Mouse (Mus musculus) heart, embryonic 14.5 days (tissue): Measurements from ENCODE around the gene Sec23b. TPM values are rescaled to one million over a fixed set of nuclear protein-coding genes. Genes with fewer than 3 reads are reported as not detected.

Source experiments
- ATAC-seq: fragments of 200-750 bp; cut with Nextera tagmentation; 2 replicates; pipeline ENCODE4 v1.8.0; 2017; ENCODE audit warnings: low read depth, moderate TSS enrichment; ENCODE audit not compliant: insufficient number of reproducible peaks, insufficient read depth, low FRiP score
- H3K27ac ChIP-seq, 2 experiments: fragments of 200-500 bp in 1 of 2; fragments of 300-500 bp in 1 of 2; sonication (generic) in 1 of 2; replicated peaks in 1 of 2; 2 replicates each; pipeline ENCODE4 v1.5.1; 2012 to 2014; ENCODE audit warnings: low read depth in 2 of 2, low read length in 2 of 2, control low read depth in 1 of 2, mild to moderate bottlenecking in 1 of 2, mixed read lengths in 1 of 2; ENCODE audit not compliant: control insufficient read depth in 1 of 2, insufficient read depth in 1 of 2
- H3K27me3 ChIP-seq: fragments of 300-500 bp; sonication (generic); 2 replicates; pipeline ENCODE4 v1.6.1; 2014; ENCODE audit warnings: mild to moderate bottlenecking, low read length, control low read depth; ENCODE audit not compliant: control insufficient read depth, insufficient read depth
- H3K36me3 ChIP-seq: fragments of 300-500 bp; sonication (generic); 2 replicates; pipeline ENCODE4 v1.6.1; 2014; ENCODE audit warnings: mild to moderate bottlenecking, control low read depth, low read length, mixed read lengths; ENCODE audit not compliant: control insufficient read depth, insufficient read depth
- H3K4me1 ChIP-seq, 2 experiments: fragments of 200-500 bp in 1 of 2; fragments of 300-500 bp in 1 of 2; sonication (generic) in 1 of 2; 2 replicates each; pipeline ENCODE4 v1.6.1; 2012 to 2014; ENCODE audit warnings: low read length in 2 of 2, control low read depth in 1 of 2, mixed read lengths in 1 of 2; ENCODE audit not compliant: control insufficient read depth in 2 of 2, insufficient read depth in 2 of 2
- H3K4me2 ChIP-seq: fragments of 300-500 bp; sonication (generic); 2 replicates; pipeline ENCODE4 v1.6.1; 2014; ENCODE audit warnings: mild to moderate bottlenecking, low read length
- H3K4me3 ChIP-seq, 2 experiments: fragments of 200-500 bp in 1 of 2; fragments of 300-500 bp in 1 of 2; sonication (generic) in 1 of 2; 2 replicates each; pipeline ENCODE4 v1.5.1; 2012 to 2014; ENCODE audit warnings: low read length in 2 of 2, mild to moderate bottlenecking in 2 of 2, control low read depth in 1 of 2, low read depth in 1 of 2, moderate library complexity in 1 of 2; ENCODE audit not compliant: control insufficient read depth in 1 of 2, insufficient read depth in 1 of 2
- H3K9ac ChIP-seq: fragments of 300-500 bp; sonication (generic); 2 replicates; pipeline ENCODE4 v1.6.1; 2014; ENCODE audit warnings: mild to moderate bottlenecking, low read length
- H3K9me3 ChIP-seq: fragments of 300-500 bp; sonication (generic); 2 replicates; pipeline ENCODE4 v1.6.1; 2016; ENCODE audit warnings: low read length, control low read depth; ENCODE audit not compliant: control insufficient read depth
- WGBS: fragments of 180-500 bp; shearing (Covaris S2); extraction: QIAGEN DNeasy Blood & Tissue Kit; methylation state at CpG from one replicate; pipeline ENCODE4 v1.1.7; 2014; 5-methylcytosine and 5-hydroxymethylcytosine counted together
- polyA plus RNA-seq: library from polyadenylated mRNA; unstranded; fragments of >200 nt; fragmentation: Nextera tagmentation; extraction: Ambion mirVana; gene quantifications from 2 replicates; pipeline ENCODE4 v1.2.1, GENCODE M21; 2014

The Sec23b gene
- polyA plus RNA-seq, 1 experiment from 2014 or later, result 39.5 TPM

- H3K9me3 ChIP-seq, result no peaks in the 10 kb centered on the region
- peaks cover 83% of the 10 kb centered on the region for H3K36me3 ChIP-seq
- WGBS, result 88% methylated on average over 4 of the region's 4 CpGs
- H3K4me3 ChIP-seq, result no peak overlapping the region
- no peak for ATAC-seq
- peaks cover 2 to 16% of the 10 kb centered on the region in 2 experiments for H3K4me1 ChIP-seq
- H3K27ac ChIP-seq, result no peak overlapping the region
- H3K27me3 ChIP-seq, result no peaks in the 10 kb centered on the region
- no peak overlapping the region for H3K4me2 ChIP-seq
- H3K9ac ChIP-seq, result no peak overlapping the region
Measured at GRCm38 (mm10) chr2:144541246-144541645, 14.8 kb upstream of the Sec23b start.

GRCm38 (mm10) chr2:144543670-144544069, 12.4 kb upstream of the Sec23b start:
- Histone ChIP-seq H3K27me3 (no peaks in the 10 kb centered on the region), H3K27ac (no peak overlapping the region), H3K9me3 (no peaks in the 10 kb centered on the region), H3K4me2 (no peak overlapping the region), H3K36me3 (peaks cover 77% of the 10 kb centered on the region), H3K4me3 (no peak overlapping the region), H3K4me1 (peaks cover 2 to 16% of the 10 kb centered on the region in 2 experiments), H3K9ac (no peak overlapping the region)
- no peak for ATAC-seq
- WGBS, result 65% methylated on average over 6 of the region's 6 CpGs

GRCm38 (mm10) chr2:144544630-144545029, 11.4 kb upstream of the Sec23b start:
- WGBS, result 45% methylated on average over 6 of the region's 6 CpGs
- peaks cover 2 to 16% of the 10 kb centered on the region in 2 experiments for H3K4me1 ChIP-seq
- peak overlapping the region; percentile 73 to 85 for H3K27ac ChIP-seq
- no peak overlapping the region for H3K9ac ChIP-seq
- H3K4me2 ChIP-seq, result 0 out of 2 replicates have a peak overlapping the region, but pooled peaks have one; percentile 6
- H3K9me3 ChIP-seq, result no peaks in the 10 kb centered on the region
- no peaks in the 10 kb centered on the region for H3K27me3 ChIP-seq
- peak; percentile 73 for ATAC-seq
- H3K36me3 ChIP-seq, result peaks cover 68% of the 10 kb centered on the region
- H3K4me3 ChIP-seq, result no peak overlapping the region

GRCm38 (mm10) chr2:144545061-144545460, 11.0 kb upstream of the Sec23b start:
- H3K27ac ChIP-seq, result peak overlapping the region; percentile 32 to 85; a peak in 3 of 4 replicates
- no peaks in the 10 kb centered on the region for H3K27me3 ChIP-seq
- H3K4me1 ChIP-seq, result peaks cover 2 to 19% of the 10 kb centered on the region in 2 experiments
- peaks cover 64% of the 10 kb centered on the region for H3K36me3 ChIP-seq
- H3K9me3 ChIP-seq, result no peaks in the 10 kb centered on the region
- H3K9ac ChIP-seq, result no peak overlapping the region
- H3K4me3 ChIP-seq, result no peak overlapping the region
- no peak overlapping the region for H3K4me2 ChIP-seq
- ATAC-seq, result no peak
- WGBS, result 62% methylated on average over 2 of the region's 2 CpGs

GRCm38 (mm10) chr2:144545481-144545880, 10.5 kb upstream of the Sec23b start:
- Histone ChIP-seq H3K4me1 (peaks cover 2 to 19% of the 10 kb centered on the region in 2 experiments), H3K36me3 (peaks cover 60% of the 10 kb centered on the region), H3K27ac (peak overlapping the region in 1 of 2 experiments; percentile 44; a peak in 2 of 4 replicates), H3K4me3 (no peak overlapping the region), H3K9ac (no peak overlapping the region), H3K9me3 (no peaks in the 10 kb centered on the region), H3K4me2 (no peak overlapping the region), H3K27me3 (no peaks in the 10 kb centered on the region)
- ATAC-seq, result no peak
- WGBS, result 30% methylated on average over 1 of the region's 1 CpGs

- 79% methylated on average over 4 of the region's 4 CpGs for WGBS
- H3K36me3 ChIP-seq, result peaks cover 41% of the 10 kb centered on the region
- no peak overlapping the region for H3K4me3 ChIP-seq
- peaks cover 2 to 19% of the 10 kb centered on the region in 2 experiments for H3K4me1 ChIP-seq
- no peaks in the 10 kb centered on the region for H3K9me3 ChIP-seq
- ATAC-seq, result no peak
- H3K4me2 ChIP-seq, result no peak overlapping the region
- H3K9ac ChIP-seq, result no peak overlapping the region
- no peaks in the 10 kb centered on the region for H3K27me3 ChIP-seq
- H3K27ac ChIP-seq, result no peak overlapping the region
Measured at GRCm38 (mm10) chr2:144547559-144547958, 8.5 kb upstream of the Sec23b start.

GRCm38 (mm10) chr2:144550529-144550928, 5.5 kb upstream of the Sec23b start, which contains the start of gene Rbbp9:
Gene Rbbp9, minus strand, starts transcription at chr2:144550869.
- peak; percentile 88 for ATAC-seq
- H3K4me1 ChIP-seq, result peaks cover 0 to 10% of the 10 kb centered on the region in 2 experiments; a peak in 2 of 4 replicates
- WGBS, result under 1% methylated on average over 17 of the region's 17 CpGs
- H3K27ac ChIP-seq, result peak within 1 kb of the TSS; percentile 56 to 86; a peak in 3 of 4 replicates
- H3K27me3 ChIP-seq, result no peaks in the 10 kb centered on the region
- peak within 1 kb of the TSS; percentile 76 for H3K4me2 ChIP-seq
- H3K9me3 ChIP-seq, result no peaks in the 10 kb centered on the region
- H3K9ac ChIP-seq, result peak within 1 kb of the TSS; percentile 85
- peaks cover 24% of the 10 kb centered on the region for H3K36me3 ChIP-seq
- peak within 1 kb of the TSS; percentile 82 to 100 for H3K4me3 ChIP-seq

- H3K4me2 ChIP-seq, result no peak overlapping the region
- H3K9me3 ChIP-seq, result no peaks in the 10 kb centered on the region
- H3K27ac ChIP-seq, result no peak overlapping the region
- H3K4me1 ChIP-seq, result peaks cover 0 to 14% of the 10 kb centered on the region in 2 experiments; a peak in 2 of 4 replicates
- 90% methylated on average over 3 of the region's 3 CpGs for WGBS
- no peaks in the 10 kb centered on the region for H3K27me3 ChIP-seq
- H3K9ac ChIP-seq, result no peak overlapping the region
- ATAC-seq, result no peak
- H3K4me3 ChIP-seq, result no peak overlapping the region
- H3K36me3 ChIP-seq, result no peaks in the 10 kb centered on the region; the same call in 1 of the 2 replicates
Measured at GRCm38 (mm10) chr2:144553905-144554304, 2.1 kb upstream of the Sec23b start.
